Mouse (Mus musculus) c-Kit-negative CD71-positive TER-119-positive erythroid progenitor cells, embryonic 14.5 days (primary cell): ENCODE measurements around the gene Atp1a1.
A peak's percentile ranks its signal among the peaks of the same experiment; 100 is the strongest.

Experiments
- DNase-seq: peaks from one replicate; pipeline ENCODE4 v3.0.0-alpha.2; 2013; ENCODE audit warnings: low read depth, low spot score

Gene Atp1a1

DNA sequence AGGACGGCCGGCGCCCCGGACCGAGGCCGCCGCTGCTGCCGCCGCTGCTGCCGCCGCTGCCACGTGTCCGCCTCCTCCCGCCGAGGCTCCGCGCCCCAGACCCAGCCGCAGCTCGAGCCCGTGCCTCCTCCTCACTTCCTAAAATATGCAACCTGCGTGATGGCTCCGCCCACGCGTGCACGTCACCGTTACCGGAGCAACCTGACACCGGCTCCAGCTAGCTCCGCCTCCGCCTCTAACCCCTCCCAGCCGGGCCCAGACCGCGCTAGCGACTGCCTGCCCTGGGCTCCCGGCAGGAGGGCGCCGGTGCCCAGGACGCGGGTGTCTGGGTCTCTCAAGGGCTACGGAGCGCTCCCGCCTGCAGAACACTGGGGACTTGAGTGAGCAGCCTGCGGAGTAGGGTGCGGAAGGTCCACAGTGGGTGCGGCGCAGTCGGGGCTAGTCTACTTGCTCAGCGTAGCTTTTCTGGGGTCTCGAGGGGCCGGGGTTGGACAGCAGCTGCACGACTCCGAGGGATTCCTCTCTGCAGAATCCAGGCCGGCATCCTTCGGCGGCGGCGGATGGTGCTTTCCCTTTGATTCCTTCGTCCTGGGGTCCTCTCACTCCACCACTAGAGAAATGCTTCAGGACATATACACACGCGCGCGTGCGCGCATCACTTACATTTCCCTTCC lies at the start of gene Atp1a1:
Gene Atp1a1, minus strand, starts transcription at position 135 of the 674 bp plus-strand sequence.
- DNase-seq, result peak; percentile 93

DNA sequence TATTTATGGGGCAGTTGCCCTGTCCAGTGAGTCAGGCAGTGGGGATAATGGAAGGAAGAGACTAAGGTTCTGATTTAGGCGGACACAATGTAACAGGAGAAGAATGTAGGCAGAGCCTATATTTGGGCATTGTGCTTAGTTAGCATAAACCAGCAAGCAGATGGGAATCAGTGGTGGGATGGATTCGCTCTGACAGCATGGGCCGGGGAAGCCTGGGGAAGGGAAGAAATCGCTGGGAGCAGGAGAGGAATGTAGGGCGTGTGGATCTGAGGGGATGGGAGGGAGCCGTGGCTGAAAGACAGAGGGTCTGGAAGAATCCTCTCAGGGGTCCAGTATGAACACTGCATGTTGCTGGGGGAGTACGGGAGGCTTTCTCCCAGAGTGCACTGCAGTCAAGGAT lies 49.0 kb upstream of the Atp1a1 start:
- no peak for DNase-seq

DNA sequence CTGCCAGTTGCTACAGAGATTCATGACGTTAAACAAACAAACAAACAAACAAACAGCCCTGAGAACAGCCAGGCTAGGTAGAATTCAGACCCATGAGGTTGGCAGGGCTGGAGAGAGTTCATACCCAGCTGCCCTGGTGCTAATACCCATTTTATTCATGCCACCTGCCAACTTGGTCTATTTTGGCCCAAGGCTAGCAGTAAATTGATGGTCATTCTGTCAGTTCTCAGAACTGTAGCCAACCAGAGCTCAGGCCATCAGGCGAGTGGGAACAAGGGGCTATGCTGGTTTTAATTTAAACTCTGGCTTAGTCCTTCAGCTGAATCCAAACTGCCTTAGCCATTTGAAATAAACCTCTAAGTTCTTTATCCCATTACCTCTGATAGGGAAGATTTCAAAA lies 48.5 kb upstream of the Atp1a1 start:
- no peak for DNase-seq

DNA sequence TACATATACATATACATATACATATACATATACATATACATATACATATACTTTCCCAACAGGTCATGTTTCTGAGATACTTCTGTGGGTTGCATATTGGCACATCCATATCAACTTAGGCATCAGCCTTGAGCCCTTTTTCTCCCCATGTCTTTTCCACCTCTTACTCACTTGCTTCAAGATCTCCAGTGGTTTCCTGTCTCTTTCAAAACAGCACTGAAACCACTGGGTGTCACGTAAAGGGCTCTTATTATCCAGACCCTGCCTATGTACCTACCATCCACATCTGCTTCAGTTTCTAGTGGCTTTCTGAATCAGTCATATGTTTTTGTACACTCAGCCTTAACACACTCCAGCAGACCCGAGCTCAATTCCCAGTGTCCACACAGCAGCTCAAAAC lies 45.8 kb upstream of the Atp1a1 start:
- DNase-seq, result no peak

DNA sequence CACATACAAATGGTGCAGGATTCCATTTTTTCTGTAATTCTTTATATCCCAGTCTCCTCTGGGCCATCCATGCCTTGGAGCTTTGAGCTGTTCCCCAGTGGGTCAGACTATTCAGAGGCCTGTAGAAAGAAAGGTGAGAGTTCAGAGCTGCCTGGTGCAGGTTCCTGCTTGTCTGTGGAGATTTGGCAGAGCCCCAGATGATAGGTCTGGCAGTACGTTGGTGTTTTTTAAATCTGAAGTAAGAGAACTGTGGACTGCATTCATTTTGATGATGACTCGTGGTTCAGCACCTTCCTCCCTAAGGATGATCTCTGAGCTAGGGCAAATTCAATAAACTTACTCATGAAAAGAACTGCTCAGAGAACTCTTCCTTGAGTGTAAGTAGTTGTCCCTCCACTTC lies 44.8 kb upstream of the Atp1a1 start:
- DNase-seq, result no peak

DNA sequence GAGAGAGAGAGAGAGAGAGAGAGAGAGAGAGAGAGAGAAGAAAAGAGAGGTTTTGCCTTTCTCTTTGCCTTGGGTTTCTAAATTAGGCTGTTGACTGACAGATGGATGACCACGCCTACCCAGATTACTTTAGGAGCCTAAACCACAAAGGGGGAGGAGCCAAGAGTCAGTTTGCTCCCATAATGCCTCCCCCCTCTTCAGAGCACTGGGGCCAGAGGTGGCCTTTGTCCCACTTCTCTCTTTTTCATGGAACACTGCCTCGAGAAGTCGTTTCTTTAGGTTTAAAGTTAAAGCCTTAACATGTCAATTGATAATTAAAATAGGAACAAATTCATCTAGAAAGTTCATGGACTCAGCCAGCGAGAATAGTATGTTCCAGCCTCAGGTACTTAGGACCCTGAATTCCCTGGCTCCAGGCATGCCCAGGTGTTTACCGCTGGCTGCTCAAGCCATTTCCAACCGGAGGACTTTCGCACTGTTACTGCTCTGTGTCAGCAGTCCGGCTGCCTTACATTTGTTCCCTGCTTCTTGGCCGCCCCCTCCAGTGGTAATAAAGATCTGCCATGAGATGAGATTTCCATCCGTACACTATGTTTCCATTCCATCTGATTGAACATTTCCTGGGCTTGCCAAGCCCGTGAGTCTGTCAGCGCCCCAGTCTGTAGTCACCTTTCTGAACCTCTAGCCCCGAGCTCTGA lies 43.8 kb upstream of the Atp1a1 start:
- no peak for DNase-seq

DNA sequence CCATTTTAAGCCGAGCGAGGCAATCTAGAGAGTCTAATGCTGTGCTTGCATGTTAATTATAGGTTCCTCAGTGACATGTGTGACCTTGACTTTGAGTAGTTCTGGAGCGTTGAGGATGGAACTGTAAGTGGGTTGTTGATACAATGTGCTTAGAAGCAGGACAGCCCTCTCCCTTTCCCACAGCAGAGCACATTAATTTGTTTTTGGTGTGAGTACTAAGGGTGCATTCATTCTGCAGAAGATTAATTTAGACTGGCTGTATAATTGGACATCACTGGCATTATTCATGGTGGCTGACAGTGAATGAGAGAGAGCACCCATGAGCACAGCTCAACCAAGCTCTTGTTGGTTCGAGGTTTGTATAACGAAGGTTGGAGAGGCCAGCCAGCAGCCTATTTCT lies 42.3 kb upstream of the Atp1a1 start:
- no peak for DNase-seq

DNA sequence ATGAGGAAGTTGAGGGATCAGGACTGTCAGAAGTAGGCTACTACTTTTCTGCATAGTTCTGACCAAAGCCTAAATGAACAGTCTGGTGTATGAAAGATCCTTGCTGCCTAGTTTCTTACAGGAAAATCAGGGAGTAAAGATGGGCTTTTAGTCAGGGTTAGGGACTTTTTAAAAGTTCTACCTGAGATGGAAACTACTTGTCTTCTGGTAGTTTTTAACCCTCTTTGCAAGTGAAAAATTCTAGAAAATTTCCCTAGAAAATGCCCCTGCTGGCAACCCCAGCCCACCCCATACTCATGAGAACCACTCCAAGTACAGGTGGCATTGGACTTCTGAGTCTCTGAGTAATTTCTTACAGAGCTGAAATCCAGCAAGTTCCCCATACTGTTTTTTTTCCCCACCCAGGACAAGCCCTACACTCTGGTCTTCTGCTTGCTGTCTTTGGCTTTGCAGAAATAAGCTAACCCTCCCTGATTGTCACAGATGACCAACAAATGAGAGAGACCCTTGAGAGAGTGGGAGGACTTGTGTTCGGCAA lies 41.2 kb upstream of the Atp1a1 start:
- no peak for DNase-seq

DNA sequence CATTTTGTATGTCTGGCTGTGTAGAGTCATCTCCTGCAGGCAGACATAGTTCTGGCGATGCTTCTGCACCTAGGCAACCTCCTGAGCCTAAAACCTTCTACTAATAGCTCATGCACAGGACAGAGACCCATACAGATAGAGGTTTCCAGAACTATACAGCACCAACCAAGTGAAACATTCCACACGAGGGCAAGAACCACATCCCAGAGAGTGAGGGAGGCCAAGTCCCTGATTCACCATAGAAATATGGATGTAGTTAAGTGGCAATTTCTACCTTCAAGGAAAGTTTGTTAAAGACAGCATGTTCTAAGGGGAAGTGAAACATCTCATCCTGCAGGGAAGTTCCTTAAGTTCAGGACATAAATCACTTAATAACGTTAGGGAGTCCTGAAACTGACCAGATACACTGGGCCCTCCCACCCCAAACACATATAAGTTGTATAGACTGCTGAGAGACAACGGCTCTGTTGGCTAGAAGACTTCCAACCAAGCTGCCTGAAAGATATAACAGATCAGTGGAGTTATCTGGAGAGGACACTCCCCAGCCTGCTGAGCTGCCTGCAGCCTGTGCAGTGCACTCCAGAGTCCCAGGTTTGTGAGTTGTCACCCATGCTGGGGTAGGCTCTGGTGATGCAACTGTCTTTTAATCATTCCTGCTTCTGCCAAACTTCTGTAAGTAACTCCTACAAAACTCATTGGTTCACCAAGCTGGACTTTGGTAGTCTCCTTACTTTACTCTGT lies 39.7 kb upstream of the Atp1a1 start:
- DNase-seq, result no peak

DNA sequence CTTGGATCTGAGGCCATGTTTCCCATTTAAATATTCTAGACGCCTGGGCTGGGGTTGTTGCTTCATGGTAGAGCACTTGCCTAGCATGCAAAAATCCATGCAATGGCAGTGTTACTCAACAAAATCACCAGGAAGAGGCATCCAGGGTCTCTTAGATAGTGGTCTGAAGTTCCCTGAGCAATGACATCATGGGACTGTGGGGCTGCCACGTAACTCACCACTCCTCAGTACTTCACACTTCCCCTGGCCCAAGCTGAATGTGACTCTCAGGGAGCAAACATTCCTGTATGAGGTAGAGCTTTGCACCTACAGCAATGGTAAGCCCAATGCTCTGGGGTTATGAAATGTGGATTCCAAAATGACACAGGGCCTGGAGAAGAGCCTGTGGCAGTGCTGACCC lies 38.8 kb upstream of the Atp1a1 start:
- no peak for DNase-seq

DNA sequence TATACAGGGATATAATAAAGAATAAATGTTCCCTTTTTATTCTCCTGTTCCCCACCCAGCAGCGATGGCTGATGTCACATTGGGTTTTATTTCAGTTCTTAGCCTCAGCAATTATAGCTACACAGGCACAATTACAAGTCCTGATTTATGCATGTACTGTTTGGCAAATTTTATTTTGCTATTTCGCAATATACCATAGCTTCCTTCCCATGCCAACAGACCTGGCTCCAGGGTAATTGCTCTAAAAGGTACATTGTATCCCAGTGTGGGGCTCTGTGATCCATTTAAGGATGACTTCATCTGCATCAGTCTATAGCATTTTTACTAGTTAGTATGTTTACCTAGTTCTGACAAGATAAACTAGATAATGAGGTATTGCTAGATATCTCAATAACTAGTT lies 33.7 kb upstream of the Atp1a1 start:
- DNase-seq, result no peak

DNA sequence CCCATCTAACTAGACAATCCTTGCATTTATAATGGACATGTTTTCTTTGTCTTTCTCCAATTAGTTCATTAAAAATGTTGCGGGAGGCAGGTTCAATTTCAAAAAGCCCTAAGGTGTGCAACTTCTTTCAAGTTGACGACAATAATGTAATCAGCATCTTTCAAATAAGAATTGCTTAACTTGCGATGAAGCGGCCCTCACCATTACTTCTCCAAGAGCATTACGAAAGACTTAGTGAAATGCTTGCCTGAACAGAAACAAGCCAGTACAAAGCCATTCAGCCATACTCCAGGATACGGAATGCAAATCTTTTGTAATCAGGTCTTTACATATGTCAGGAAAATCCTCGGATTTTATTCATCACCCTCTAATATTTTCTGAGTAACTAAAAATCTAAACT lies 32.0 kb upstream of the Atp1a1 start:
- no peak for DNase-seq

DNA sequence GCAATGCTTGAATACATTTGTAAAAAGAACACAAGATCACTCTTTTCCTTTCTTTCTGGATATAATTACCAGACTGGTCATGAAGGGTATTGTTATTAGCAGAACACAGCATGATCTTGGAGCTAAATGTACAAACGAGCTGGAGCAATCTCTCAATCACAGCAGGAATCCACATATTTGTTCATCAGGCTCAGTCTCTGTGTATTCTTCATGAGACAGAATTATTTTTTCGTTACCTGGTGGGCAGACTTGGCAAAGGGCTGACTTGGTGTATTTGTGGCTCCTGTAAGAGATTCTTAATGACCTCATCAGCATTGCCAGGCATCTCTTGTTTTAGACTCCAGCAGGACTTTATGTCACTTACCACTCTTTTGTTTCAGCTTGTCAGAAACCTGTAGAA lies 31.6 kb upstream of the Atp1a1 start:
- DNase-seq, result no peak

DNA sequence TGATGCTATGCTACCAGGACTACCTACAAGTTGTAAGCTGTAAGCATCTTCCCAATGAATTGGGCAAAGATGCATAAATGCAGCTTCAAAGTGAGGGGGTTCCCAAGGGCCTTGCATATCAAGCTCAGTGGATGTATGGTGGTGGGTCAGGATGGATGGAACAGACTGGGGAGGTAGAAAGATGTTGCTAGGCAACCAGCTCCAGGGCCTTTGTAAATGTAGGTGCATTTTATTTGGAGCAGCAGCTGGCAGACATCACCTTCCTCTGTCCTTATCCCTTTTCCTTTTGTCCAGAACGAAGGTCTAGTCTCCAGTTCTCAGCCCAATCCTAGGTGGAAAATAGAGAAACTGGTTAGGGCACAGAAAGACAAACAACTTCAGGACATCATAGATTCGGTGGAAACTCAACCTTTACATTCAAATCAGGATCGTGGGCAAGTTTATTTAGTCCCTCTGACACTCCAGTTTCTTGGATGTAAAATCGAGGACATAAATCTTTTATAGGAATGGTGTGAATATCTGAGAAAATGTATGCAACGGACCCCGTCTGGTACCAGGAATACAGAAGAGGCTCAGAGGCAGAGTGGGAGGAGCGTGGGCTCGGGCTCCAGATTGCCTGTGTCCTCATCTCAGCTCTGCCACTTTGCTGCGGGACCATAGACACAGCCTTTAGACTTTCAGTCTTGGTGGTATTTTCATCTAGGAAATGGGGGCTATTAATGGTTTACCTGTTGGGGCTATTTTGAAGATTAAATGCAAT lies 29.8 kb upstream of the Atp1a1 start:
- no peak for DNase-seq

DNA sequence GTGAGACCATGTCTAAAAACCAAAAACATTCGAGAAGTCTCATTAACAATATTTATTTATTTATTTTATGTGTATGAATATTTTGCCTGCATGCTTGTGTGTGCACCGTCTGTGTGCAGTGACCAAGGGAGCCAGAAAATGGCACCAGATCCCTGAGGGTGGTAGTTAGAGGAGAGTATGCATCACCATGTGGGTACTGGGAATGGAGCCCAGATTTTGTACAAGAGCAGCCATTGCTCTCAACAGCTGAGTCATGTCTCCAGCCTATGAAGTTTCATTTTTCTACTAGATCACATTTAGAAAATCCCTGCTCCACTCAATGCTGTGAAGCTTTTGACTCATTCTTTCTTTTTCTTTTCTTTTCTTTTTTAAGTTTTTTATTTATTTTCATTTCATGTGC lies 23.8 kb upstream of the Atp1a1 start:
- DNase-seq, result no peak

DNA sequence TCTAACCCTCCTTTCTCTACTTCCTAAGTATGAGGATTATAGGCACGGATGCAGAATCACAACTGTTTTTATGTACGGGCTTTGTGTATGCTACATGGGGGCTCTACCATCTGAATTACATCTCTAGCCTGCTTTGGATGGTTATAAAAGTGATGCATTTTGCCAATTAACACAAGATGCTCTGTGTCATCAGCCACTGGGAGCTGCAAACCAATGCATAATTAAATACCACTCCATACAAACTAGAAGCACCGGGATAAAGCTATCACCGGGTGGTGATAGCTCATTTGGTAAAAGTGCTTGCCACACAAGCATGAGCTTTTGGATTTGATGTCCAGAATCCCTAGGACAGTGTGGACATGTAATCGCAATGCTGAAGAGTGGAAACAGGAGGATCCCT lies 19.8 kb upstream of the Atp1a1 start:
- no peak for DNase-seq

DNA sequence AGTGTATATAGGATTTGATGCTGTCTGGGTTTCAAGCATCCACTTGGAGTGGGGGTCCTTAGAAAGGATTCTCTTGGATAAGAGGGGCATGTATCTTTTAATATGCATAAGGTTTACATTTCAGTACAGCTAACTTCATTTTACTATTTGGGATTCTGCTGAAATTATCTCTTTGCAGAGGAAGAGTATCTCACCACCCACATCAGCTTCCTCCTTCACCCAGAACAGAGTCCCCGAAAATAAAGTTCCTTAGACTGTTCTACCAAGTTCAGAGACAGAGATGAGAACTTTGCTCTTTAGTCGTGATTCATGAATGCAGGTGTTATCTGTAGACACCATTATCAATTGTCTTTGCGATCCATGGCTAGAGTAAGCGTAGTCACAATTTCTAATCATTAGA lies 14.5 kb upstream of the Atp1a1 start:
- DNase-seq, result no peak

DNA sequence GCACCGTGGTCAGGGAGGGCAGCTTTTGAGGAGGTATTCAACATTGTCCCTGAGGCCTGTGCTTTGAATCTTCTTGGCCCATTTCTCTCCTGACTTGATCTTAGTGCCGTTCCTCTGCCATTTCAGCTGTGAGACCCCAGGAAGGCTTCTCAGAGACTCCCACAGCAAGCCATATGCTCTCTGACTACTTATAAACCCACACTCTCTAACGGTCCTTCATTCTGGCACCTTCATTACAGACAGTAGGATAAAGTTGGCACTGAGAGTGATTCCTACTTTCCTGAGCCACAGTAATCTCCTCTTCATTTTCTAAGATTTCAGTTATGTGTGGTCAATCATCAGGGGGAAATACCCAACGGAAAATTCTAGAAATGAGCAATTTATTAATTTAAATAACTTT lies 14.0 kb upstream of the Atp1a1 start:
- DNase-seq, result no peak

DNA sequence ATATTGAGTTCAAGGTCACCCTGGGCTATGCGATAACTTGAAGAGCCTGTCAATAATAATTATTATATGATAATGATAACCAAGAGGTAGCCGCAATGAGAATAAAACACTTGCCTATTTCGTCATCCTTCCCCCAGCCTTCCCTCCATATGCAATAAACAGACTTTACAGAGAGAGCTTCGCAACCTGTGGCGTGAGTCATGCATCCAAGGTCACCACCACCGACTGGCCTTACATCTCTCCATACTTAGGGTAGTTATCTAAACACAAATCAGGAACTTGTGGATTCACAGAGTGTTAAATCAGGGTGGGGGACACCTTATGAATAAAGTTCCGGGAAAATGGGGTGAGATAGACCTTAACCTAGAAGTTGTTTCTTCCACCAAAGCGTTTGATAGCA lies 13.0 kb upstream of the Atp1a1 start:
- no peak for DNase-seq

DNA sequence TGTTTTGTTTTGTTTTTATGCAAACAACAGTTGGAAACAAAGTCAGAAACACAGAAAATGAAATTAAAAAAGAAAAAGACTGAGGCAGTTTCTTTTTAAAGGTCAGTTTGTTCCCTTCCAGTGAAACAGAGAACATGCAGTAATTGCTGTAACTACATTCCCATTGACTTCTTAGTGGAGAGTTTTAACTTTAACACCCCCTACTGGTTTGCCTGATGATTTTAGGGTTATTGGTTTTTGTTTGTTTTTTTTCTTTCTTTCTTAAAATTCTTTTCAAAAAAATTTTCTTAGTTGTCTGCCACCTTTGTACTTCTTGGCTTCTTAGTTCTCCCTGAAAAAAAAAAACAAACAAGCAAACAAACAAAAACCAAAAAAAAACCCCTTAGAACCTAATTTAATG lies 12.5 kb upstream of the Atp1a1 start:
- DNase-seq, result no peak

DNA sequence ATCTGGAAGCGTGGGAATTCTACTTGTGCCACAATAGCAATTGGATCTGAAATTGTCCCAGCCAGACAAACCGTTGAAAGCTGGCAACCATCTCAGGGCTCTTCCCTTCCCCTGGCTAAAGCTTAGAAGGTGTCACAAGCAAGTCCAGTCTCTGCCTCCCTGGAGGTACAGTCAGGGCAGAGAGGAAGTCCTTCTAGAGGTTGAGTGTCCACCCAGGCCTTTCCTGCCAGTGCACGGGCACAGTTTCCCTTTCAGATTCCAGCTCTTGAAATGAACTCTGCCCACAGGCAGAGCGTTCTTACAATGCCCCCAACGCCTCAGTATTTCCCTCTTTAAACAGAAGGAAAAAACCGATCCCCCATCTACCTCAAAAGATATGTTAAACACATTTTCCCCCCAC lies 11.4 kb upstream of the Atp1a1 start:
- no peak for DNase-seq
